Mouse (Mus musculus): ENCODE measurements around the gene Txnrd3. TPM values are rescaled to one million over a fixed set of nuclear protein-coding genes. Genes with fewer than 3 reads are reported as not detected.

Txnrd3 gene
- 7.3 and 8.1 TPM in 2 replicates for polyA plus RNA-seq (2012; rRNA removed)

GRCm38 (mm10) chr6:89643798-89644270 lies at the start of gene Txnrd3:
Txnrd3 (plus strand) TSS chr6:89643988.
- DNase-seq (ENCODE audit: low spot score), result peak; percentile 86

- DNase-seq (ENCODE audit: low spot score), result peak; percentile 86
These were observed 48.6 kb upstream of the Txnrd3 start, which contains the start of gene Chchd6 for GRCm38 (mm10) chr6:89595018-89595776. Chchd6 (minus strand) TSS chr6:89595652.

GRCm38 (mm10) chr6:89595777-89596146 lies 48.0 kb upstream of the Txnrd3 start:
- no peak for DNase-seq (ENCODE audit: low spot score)

- DNase-seq (ENCODE audit: low spot score), result no peak
These were observed 47.3 kb upstream of the Txnrd3 start for GRCm38 (mm10) chr6:89596510-89596909.

- no peak for DNase-seq (ENCODE audit: low spot score)
These were observed 37.7 kb upstream of the Txnrd3 start for GRCm38 (mm10) chr6:89606096-89606495.

- DNase-seq (ENCODE audit: low spot score), result no peak
These were observed 35.8 kb upstream of the Txnrd3 start for GRCm38 (mm10) chr6:89607999-89608398.

- DNase-seq (ENCODE audit: low spot score), result no peak
These were observed 30.3 kb upstream of the Txnrd3 start for GRCm38 (mm10) chr6:89613336-89614106.

- DNase-seq (ENCODE audit: low spot score), result no peak
These were observed 29.7 kb upstream of the Txnrd3 start for GRCm38 (mm10) chr6:89614107-89614471.

- no peak for DNase-seq (ENCODE audit: low spot score)
These were observed 29.0 kb upstream of the Txnrd3 start for GRCm38 (mm10) chr6:89614596-89615372.

GRCm38 (mm10) chr6:89615373-89615755 lies 28.4 kb upstream of the Txnrd3 start:
- DNase-seq (ENCODE audit: low spot score), result no peak

GRCm38 (mm10) chr6:89622647-89623046 lies 21.1 kb upstream of the Txnrd3 start:
- no peak for DNase-seq (ENCODE audit: low spot score)

- no peak for DNase-seq (ENCODE audit: low spot score)
These were observed 15.6 kb upstream of the Txnrd3 start for GRCm38 (mm10) chr6:89628045-89628785.

- no peak for DNase-seq (ENCODE audit: low spot score)
These were observed 11.8 kb upstream of the Txnrd3 start for GRCm38 (mm10) chr6:89631809-89632562.

- no peak for DNase-seq (ENCODE audit: low spot score)
These were observed 10.7 kb upstream of the Txnrd3 start for GRCm38 (mm10) chr6:89633115-89633514.

- no peak for DNase-seq (ENCODE audit: low spot score)
These were observed 9.4 kb upstream of the Txnrd3 start for GRCm38 (mm10) chr6:89634400-89634799.

GRCm38 (mm10) chr6:89637977-89638376 lies 5.8 kb upstream of the Txnrd3 start:
- no peak for DNase-seq (ENCODE audit: low spot score)

GRCm38 (mm10) chr6:89639025-89639424 lies 4.8 kb upstream of the Txnrd3 start:
- DNase-seq (ENCODE audit: low spot score), result no peak

GRCm38 (mm10) chr6:89644271-89645075 lies 685 bp downstream of the Txnrd3 start:
- DNase-seq (ENCODE audit: low spot score), result peak; percentile 74

- DNase-seq (ENCODE audit: low spot score), result no peak
These were observed 6.1 kb downstream of the Txnrd3 start for GRCm38 (mm10) chr6:89649897-89650296.

GRCm38 (mm10) chr6:89651770-89652169 lies 8.0 kb downstream of the Txnrd3 start:
- DNase-seq (ENCODE audit: low spot score), result no peak
